Mouse (Mus musculus) heart, postnatal 0 days (tissue): ENCODE results near the gene Gdf7.

Experiments used
- CTCF ChIP-seq: IDR thresholded peaks from 2 replicates; pipeline ENCODE4 v1.5.1; 2016; ENCODE audit warnings: antibody characterized with exemption, control low read depth, low read depth
- EP300 ChIP-seq: IDR thresholded peaks from 2 replicates; pipeline ENCODE4 v1.6.1; 2016; ENCODE audit warnings: antibody characterized with exemption, low read depth

GRCm38 (mm10) chr12:8325943-8326522 is 24.3 kb upstream of the Gdf7 start:
- TF ChIP-seq CTCF (no peak), EP300 (no peak)
